Mouse (Mus musculus) C2C12 (cell line): ENCODE data around the gene Ppp1r9b.

Experiments used
- CEBPB ChIP-seq: IDR thresholded peaks from one replicate; pipeline ENCODE4 v1.6.1; 2011; ENCODE audit warnings: low read depth, mild to moderate bottlenecking, control low read depth, moderate library complexity
- CTCF ChIP-seq: IDR thresholded peaks from one replicate; pipeline ENCODE4 v1.5.1; 2011; ENCODE audit not compliant: control insufficient read depth, insufficient read depth, insufficient read length
- MYOG ChIP-seq: IDR thresholded peaks from one replicate; pipeline ENCODE4 v1.6.1; 2011; ENCODE audit not compliant: control insufficient read depth, insufficient read length; ENCODE audit errors: extremely low read depth

- TF ChIP-seq MYOG = no peak
- no peak for TF ChIP-seq CTCF
- no peak for TF ChIP-seq CEBPB
Observed at GRCm38 (mm10) chr11:95025227-95026012, 34.6 kb downstream of the Ppp1r9b start.
